Comparison of ENCODE assay signal across 17 mouse cellular contexts in the genomic region with DNA sequence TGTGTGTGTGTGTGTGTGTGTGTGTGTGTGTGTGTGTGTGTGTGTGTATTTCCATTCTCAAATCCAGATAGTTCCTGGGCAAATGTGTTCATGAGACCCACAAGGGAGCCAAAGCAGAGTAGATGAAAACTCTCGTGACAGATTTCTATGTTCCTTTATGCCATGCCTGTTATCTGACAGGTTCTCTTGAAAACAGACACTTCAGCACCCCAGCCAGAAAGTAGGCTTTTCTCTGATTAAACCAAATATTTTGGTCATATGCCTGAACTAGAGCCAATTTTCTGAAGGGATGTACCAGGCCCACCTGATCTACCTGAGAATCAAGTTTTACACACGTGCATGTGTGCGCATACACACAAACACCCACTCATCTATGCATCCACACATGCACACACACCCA.
A peak's percentile ranks its signal among the peaks of the same experiment; 100 is the strongest.
DNase-seq lines count a peak whose midpoint lies in the region; TF ChIP-seq lines count a peak whose summit lies in the region.
"Had no signal": no experiment of that assay in that cellular context is flagged by ENCODE, and none has a peak within 500 bp of the region (broad histone marks: within the 10 kb centered on the region; RNA-seq: fewer than 3 reads in every experiment).

No protein-coding gene starts in this region.

- peak; percentile 17 for DNase-seq in heart, adult 11 months
- DNase-seq in heart, postnatal 36 days = no peak
- no peak for DNase-seq in MEL (ENCODE audit: low read depth, low spot score)
- no peak for DNase-seq in cerebellum, postnatal 14 days
- DNase-seq: adrenal gland, adult 2 months; adrenal gland, adult 8-10 months; adrenal gland, postnatal 10 days; adrenal gland, postnatal 14 days; adrenal gland, postnatal 25 days; adrenal gland, postnatal 36 days; B cell, adult 2 months; cerebellum, adult 11 months; cerebellum, adult 11-12 months; cerebellum, adult 18-20 months; cerebellum, adult 2 months had no signal

- peaks cover 38 to 41% of the 10 kb centered on the region in 2 experiments for H3K4me1 ChIP-seq in MEL (ENCODE audit: control insufficient read depth in 1 of 2, insufficient read depth in 2 of 2, low read length in 2 of 2)

- no peak overlapping the region for H3K9ac ChIP-seq in MEL (ENCODE audit: control insufficient read depth, low read depth, low read length, poor library complexity, severe bottlenecking)

- intact Hi-C loops in heart, postnatal 36 days (cut with DNase I) = no loop called here

- no peaks in the 10 kb centered on the region for H3K9me3 ChIP-seq in MEL (replicated peaks; ENCODE audit: insufficient read depth, low read length)
- H3K9me3 ChIP-seq: G1E had no signal

- H3K4me3 ChIP-seq in MEL (ENCODE audit: control insufficient read depth in 1 of 2, insufficient read depth in 1 of 2, low read depth in 2 of 2, low read length in 2 of 2) = no peak overlapping the region

- TF ChIP-seq CTCF in MEL (IDR thresholded peaks at IDR 0.05 in 2 of 3, conservative IDR thresholded peaks at IDR 0.05 in 1 of 3; ENCODE audit: control insufficient read depth in 1 of 3, insufficient read depth in 1 of 3, low read depth in 2 of 3, low read length in 3 of 3, poor library complexity in 1 of 3, severe bottlenecking in 1 of 3) = no peak

- peaks cover 0 to 42% of the 10 kb centered on the region in 2 experiments; a peak in 2 of 4 replicates for H3K36me3 ChIP-seq in MEL (ENCODE audit: control insufficient read depth in 1 of 2, insufficient read depth in 2 of 2, low read length in 2 of 2)
- H3K36me3 ChIP-seq: G1E had no signal

- TF ChIP-seq EP300 in MEL (IDR thresholded peaks at IDR 0.05; ENCODE audit: low read depth in 1 of 2, low read length in 2 of 2) = peak; percentile 39 to 53; a peak in 3 of 4 replicates

- H3K27me3 ChIP-seq in MEL (ENCODE audit: control insufficient read depth in 1 of 2, insufficient read depth in 2 of 2, low read length in 2 of 2) = no peaks in the 10 kb centered on the region
- H3K27me3 ChIP-seq: CH12.LX had no signal

- H3K79me2 ChIP-seq in MEL (ENCODE audit: control insufficient read depth, insufficient read depth, low read length, poor library complexity) = no peaks in the 10 kb centered on the region

- no peak for TF ChIP-seq RAD21 in MEL (IDR thresholded peaks at IDR 0.05; ENCODE audit: low read depth, low read length)

- no peak for TF ChIP-seq POLR2A in MEL (IDR thresholded peaks at IDR 0.05; ENCODE audit: control insufficient read depth in 1 of 2, insufficient read depth in 1 of 2, low read depth in 1 of 2, low read length in 2 of 2, poor library complexity in 1 of 2)

- peak overlapping the region; percentile 86; the same call in 1 of the 2 replicates for H3K27ac ChIP-seq in MEL (ENCODE audit: control insufficient read depth, low read depth, low read length)

TF ChIP-seq in MEL, 35 proteins besides CTCF, POLR2A, EP300 and RAD21:
- TF ChIP-seq ZNF384 (IDR thresholded peaks at IDR 0.05; ENCODE audit: low read depth, low read length) (no peak), RCOR1 (IDR thresholded peaks at IDR 0.05; ENCODE audit: low read depth, low read length) (0 out of 2 replicates have a peak, but pooled peaks have one; percentile 41), BHLHE40 (IDR thresholded peaks at IDR 0.05; ENCODE audit: borderline replicate concordance, low read depth, low read length) (peak; percentile 61; the same call in 1 of the 2 replicates), TCF12 (IDR thresholded peaks at IDR 0.05; ENCODE audit: low read depth, low read length) (peak; percentile 55; the same call in 1 of the 2 replicates), POLR2AphosphoS5 (IDR thresholded peaks at IDR 0.05; ENCODE audit: borderline replicate concordance, low read depth, low read length) (no peak), UBTF (IDR thresholded peaks at IDR 0.05; ENCODE audit: borderline replicate concordance, insufficient read depth, low read depth, low read length) (no peak), SIN3A (IDR thresholded peaks at IDR 0.05; ENCODE audit: low read length) (peak; percentile 49; the same call in 1 of the 2 replicates), MYC (IDR thresholded peaks at IDR 0.05; ENCODE audit: low read depth, low read length) (no peak), ETS1 (IDR thresholded peaks at IDR 0.05; ENCODE audit: low read depth, low read length) (peak; percentile 55)
